Mouse (Mus musculus): ENCODE data around the gene Plxna2.

DNA sequence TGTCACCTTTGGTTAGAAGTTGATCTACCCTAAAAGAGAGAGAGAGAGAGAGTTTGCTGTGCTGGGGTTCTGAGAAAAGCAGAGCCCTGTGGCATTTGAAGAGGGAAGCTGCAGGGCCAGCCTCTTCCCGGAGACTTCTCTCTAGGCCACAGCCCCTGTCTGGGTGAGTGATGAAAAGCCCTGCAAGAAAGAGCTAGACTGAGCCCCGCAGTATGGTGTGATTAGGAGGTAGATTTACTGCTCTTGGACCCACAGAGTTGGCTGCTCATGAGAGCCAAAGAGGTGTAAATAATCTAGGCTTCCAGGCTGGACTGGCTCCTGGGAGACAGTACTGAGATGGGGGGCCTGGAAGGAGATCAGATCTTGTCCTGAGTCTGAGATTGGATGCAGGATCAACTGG, 94.4 kb downstream of the Plxna2 start:
- no peak for TF ChIP-seq CTCF (IDR thresholded peaks at IDR 0.05; ENCODE audit: low read depth, low read length)
- TF ChIP-seq POLR2A (IDR thresholded peaks at IDR 0.05; ENCODE audit: extremely low read depth, insufficient read depth, low read length) = no peak
